Mouse (Mus musculus) left cerebral cortex, postnatal 36 days (tissue): Measurements from ENCODE around the gene Stil. TPM values are rescaled to one million over a fixed set of nuclear protein-coding genes. Genes with fewer than 3 reads are reported as not detected.

Experiments
- DNase-seq, 2 experiments: peaks; one replicate each; pipeline ENCODE4 v3.0.0; 2021 to 2022; ENCODE audit warnings: low spot score in 2 of 2, mixed read lengths in 1 of 2
- intact Hi-C: fragments of 180-260 bp; cut with DNase I; formaldehyde crosslinking; loops from one replicate; pipeline ENCODE4 v1.15.1; 2025
- total RNA-seq, 2 experiments: library from RNA; stranded (reverse); gene quantifications; 2 replicates each; pipeline ENCODE4 v1.2.3; 2021

Stil gene
- total RNA-seq, 2 experiments from 2014 or later, result 0.52 to 1.00 TPM

- intact Hi-C loops, result no loop called here
- DNase-seq, result no peak
These were observed 74.8 kb downstream of the Stil start for GRCm38 (mm10) chr4:115074789-115075188.

- no peak for DNase-seq
- intact Hi-C loops, result no loop called here
These were observed 75.4 kb downstream of the Stil start for GRCm38 (mm10) chr4:115075204-115075915.

GRCm38 (mm10) chr4:115078892-115079820, 79.2 kb downstream of the Stil start:
- DNase-seq, result no peak
- intact Hi-C loops, result no loop called here

GRCm38 (mm10) chr4:115079821-115080349, 79.9 kb downstream of the Stil start:
- intact Hi-C loops, result loop anchor here (10.0 kb wide), 1 partner anchor 85 kb away; no protein-coding TSS in a partner anchor
- no peak for DNase-seq

GRCm38 (mm10) chr4:115083031-115083430, 83.1 kb downstream of the Stil start:
- no peak for DNase-seq
- intact Hi-C loops, result loop anchor here (10.0 kb wide), 1 partner anchor 88 kb away; no protein-coding TSS in a partner anchor

GRCm38 (mm10) chr4:115085522-115086095, 85.7 kb downstream of the Stil start:
- intact Hi-C loops, result loop anchor here (5.0 to 10.0 kb wide), 2 partner anchors 38 to 91 kb away; no protein-coding TSS in a partner anchor
- peak; percentile 37 to 38 for DNase-seq

GRCm38 (mm10) chr4:115086257-115086656, 86.3 kb downstream of the Stil start:
- no peak for DNase-seq
- intact Hi-C loops, result loop anchor here (5.0 to 10.0 kb wide), 2 partner anchors 39 to 91 kb away; no protein-coding TSS in a partner anchor

- DNase-seq, result no peak
- intact Hi-C loops, result loop anchor here (5.0 to 10.0 kb wide), 2 partner anchors 40 to 92 kb away; no protein-coding TSS in a partner anchor
These were observed 86.9 kb downstream of the Stil start for GRCm38 (mm10) chr4:115086763-115087415.

GRCm38 (mm10) chr4:115088611-115089338, 88.8 kb downstream of the Stil start, which contains the start of gene Pdzk1ip1:
TSS of gene Pdzk1ip1 (plus strand) at chr4:115088708.
- no peak for DNase-seq
- intact Hi-C loops, result loop anchor here (5.0 to 10.0 kb wide), 2 partner anchors 41 to 94 kb away; no protein-coding TSS in a partner anchor

- DNase-seq, result no peak
- intact Hi-C loops, result no loop called here
These were observed 90.6 kb downstream of the Stil start for GRCm38 (mm10) chr4:115090592-115090991.

GRCm38 (mm10) chr4:115091806-115092205, 91.8 kb downstream of the Stil start:
- DNase-seq, result no peak
- intact Hi-C loops, result no loop called here

Other genes with a start within 250 kb of the Stil start
- gene Gm12830, start 178.4 kb upstream of the Stil start, total RNA-seq, result not detected
- under 1 TPM; 0.27 to 0.39 TPM for gene Foxd2, start 91.3 kb upstream of the Stil start, total RNA-seq
- gene Foxe3, start 74.1 kb upstream of the Stil start, total RNA-seq, result not detected
- 10 to 100 TPM; 84.5 to 84.8 TPM for gene Cmpk1, start 12.9 kb upstream of the Stil start, total RNA-seq
- gene Tal1, start 56.3 kb downstream of the Stil start, total RNA-seq, result 1 to 10 TPM; 1.6 to 2.2 TPM
- gene Pdzk1ip1, start 88.5 kb downstream of the Stil start, total RNA-seq, result 1 to 10 TPM in 1 of 2 experiments, under 1 TPM in 1; 0.39 to 1.1 TPM
- 10 to 100 TPM; 12.6 TPM for gene Cyp4x1, start 134.1 kb downstream of the Stil start, total RNA-seq
- not detected for gene Cyp4a29, start 241.9 kb downstream of the Stil start, total RNA-seq